Mouse (Mus musculus) brain, embryonic 14.5 days (tissue): ENCODE measurements around the gene Hexb. TPM values are rescaled to one million over a fixed set of nuclear protein-coding genes. Genes with fewer than 3 reads are reported as not detected.
"Not testable (repeated sequence)": the region's sequence is repeated elsewhere in the genome, so short reads cannot be mapped to it uniquely, and the experiment has no call there.

ENCODE experiments used
- DNase-seq: peaks from one replicate; pipeline ENCODE4 v3.0.0-alpha.2; 2011; ENCODE audit warnings: low read depth
- CTCF ChIP-seq: fragments of 200-500 bp; IDR thresholded peaks from 2 replicates; pipeline ENCODE4 v1.5.1; 2012; ENCODE audit warnings: inconsistent platforms, mild to moderate bottlenecking, moderate library complexity, borderline replicate concordance; ENCODE audit not compliant: insufficient read depth, insufficient read length; ENCODE audit errors: extremely low read depth
- POLR2A ChIP-seq: fragments of 200-500 bp; IDR thresholded peaks from 2 replicates; pipeline ENCODE4 v1.6.1; 2012; ENCODE audit warnings: mild to moderate bottlenecking, inconsistent platforms, borderline replicate concordance; ENCODE audit not compliant: poor library complexity, insufficient read depth, insufficient read length, severe bottlenecking; ENCODE audit errors: extremely low read depth
- polyA plus RNA-seq: library from polyadenylated mRNA; depleted of rRNA; stranded (reverse); fragments of >200 nt; gene quantifications from 2 replicates; pipeline ENCODE4 v1.2.3, GENCODE M21; 2012

The Hexb gene
- polyA plus RNA-seq, 1 experiment: 25.8 TPM

- TF ChIP-seq POLR2A: no peak
- TF ChIP-seq CTCF: no peak
- DNase-seq: peak; percentile 97
These were observed 4.7 kb downstream of the Hexb start for GRCm38 (mm10) chr13:97193420-97193819.

GRCm38 (mm10) chr13:97192649-97193048 lies 5.5 kb downstream of the Hexb start:
- TF ChIP-seq POLR2A: no peak
- TF ChIP-seq CTCF: no peak
- DNase-seq: no peak

- no peak for DNase-seq
- no peak for TF ChIP-seq CTCF
- TF ChIP-seq POLR2A: no peak
These were observed 10.5 kb downstream of the Hexb start for GRCm38 (mm10) chr13:97187693-97188092.

DNA sequence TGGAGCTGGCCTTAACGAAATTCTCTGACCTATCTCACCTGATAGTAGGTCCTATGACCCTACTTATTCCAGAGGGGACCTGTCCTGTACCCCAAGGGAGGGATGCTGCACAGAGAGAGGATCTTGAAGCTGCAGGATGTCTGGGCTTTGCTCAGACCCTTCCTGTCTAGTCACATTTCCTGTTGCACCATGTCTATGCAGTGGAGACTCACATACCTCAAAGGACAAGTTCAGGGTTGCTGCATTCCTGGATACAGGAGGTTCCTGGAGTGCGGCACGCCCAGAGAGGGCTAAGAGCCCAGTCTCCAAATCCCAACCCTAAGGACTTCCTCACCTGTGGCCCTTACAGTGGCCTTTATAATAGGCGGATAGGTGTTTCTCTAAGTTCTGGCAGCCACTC lies 11.8 kb downstream of the Hexb start:
- TF ChIP-seq POLR2A (no peak), CTCF (no peak)
- no peak for DNase-seq

- DNase-seq: no peak
- TF ChIP-seq CTCF: no peak
- no peak for TF ChIP-seq POLR2A
These were observed 13.5 kb downstream of the Hexb start for GRCm38 (mm10) chr13:97184656-97185055.

- no peak for DNase-seq
- TF ChIP-seq CTCF (no peak), POLR2A (no peak)
These were observed 14.0 kb downstream of the Hexb start for GRCm38 (mm10) chr13:97184168-97184567.

DNA sequence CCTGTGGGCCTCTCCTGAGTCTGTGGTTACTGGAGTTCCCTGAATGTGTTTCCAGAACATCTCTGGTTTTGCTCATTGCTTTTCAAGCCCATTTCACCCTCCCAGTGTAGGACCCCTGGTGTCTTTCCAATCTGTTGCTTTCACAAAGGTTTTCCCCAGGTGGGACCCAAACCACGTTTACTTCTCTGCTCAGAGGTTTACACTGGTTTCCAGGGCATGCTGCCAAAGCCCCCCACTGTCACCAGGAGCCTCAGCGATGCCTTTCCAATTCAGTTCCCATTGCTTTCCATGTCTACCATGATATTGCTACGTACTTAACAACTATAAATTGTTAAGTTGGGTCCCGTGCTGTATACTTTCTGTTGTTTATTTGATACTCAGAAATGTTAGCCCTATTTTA lies 15.3 kb downstream of the Hexb start:
- DNase-seq: no peak
- no peak for TF ChIP-seq POLR2A
- no peak for TF ChIP-seq CTCF

DNA sequence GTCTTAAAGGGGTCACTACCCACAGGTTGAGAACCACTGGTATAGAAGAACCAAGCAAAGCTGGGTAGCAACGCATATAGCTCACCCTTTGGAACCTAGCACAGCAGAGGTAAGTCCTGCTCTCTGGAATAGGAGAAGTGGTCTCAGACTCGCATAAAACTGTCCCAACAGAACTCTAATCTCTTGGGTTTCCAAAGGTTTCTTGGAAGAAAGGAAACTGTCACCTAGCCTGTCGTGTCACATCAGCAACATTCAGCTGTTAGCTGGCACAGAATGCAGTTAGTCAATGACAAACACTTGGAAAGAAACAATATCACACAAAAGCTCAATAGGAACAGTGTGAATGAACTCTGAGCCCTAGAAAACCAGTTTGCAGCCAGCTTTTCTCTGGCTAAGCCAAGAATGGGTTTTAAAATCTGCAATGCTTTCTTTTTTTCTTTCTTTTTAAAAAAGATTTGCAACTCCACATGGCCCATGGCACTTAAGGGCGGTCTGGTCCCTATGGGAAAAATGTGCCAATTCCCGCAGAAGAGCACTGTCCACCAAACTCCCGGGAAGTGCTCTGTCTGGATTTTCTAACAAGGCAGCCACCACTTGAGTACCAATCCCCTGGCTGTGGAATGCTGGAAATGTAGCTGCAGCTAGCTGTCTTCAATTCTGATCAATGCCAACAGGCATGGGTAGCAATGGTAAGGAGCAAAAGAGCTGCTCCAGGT lies 17.9 kb downstream of the Hexb start:
- peak; percentile 75 for DNase-seq
- TF ChIP-seq POLR2A (no peak), CTCF (no peak)

DNA sequence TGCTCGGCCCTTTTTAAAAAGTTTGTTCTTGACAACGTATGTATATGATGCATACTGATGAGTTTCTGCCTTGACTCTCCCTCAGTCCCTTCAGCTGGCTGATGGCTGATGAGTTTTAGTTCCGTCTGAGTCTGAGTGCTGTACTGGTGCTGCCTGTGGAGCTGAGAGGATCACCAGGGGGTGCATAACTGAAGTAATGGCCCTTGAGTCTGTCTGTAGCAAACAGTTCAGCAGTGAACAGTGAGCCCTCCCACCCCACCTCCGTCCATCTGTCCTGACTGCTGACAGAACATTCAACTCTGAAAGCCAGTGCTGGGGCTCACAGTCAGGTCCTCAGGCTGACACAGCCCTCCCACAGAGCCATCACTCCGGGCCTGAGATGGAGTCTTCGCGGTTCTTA lies 19.2 kb downstream of the Hexb start:
- no peak for TF ChIP-seq POLR2A
- no peak for TF ChIP-seq CTCF
- DNase-seq: no peak

- no peak for TF ChIP-seq POLR2A
- no peak for TF ChIP-seq CTCF
- DNase-seq: no peak
These were observed 21.4 kb downstream of the Hexb start for GRCm38 (mm10) chr13:97176731-97177130.

- TF ChIP-seq CTCF: no peak
- no peak for TF ChIP-seq POLR2A
- DNase-seq: no peak
These were observed 22.5 kb downstream of the Hexb start for GRCm38 (mm10) chr13:97175520-97176264.

DNA sequence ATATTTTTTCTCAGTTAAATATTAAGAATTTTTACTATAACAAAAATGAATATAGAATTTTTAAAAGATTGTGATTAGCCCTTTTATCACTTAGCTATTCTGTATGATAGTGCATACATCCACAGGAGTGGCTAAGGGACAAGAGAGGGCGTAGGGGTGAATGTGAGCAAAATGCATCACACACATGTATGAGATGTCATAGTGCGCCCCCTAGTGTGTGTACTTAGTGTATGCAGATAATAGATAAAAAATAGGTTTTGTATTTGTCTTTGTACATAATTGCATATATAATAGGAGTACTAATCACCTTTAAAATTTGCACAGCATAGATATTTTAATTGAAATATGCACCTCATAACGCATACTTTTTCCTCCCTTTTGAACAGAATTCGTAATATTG lies 52.3 kb downstream of the Hexb start:
- peak; percentile 69 for DNase-seq

GRCm38 (mm10) chr13:97142321-97142720 lies 55.8 kb downstream of the Hexb start:
- DNase-seq: no peak
- TF ChIP-seq POLR2A: no peak
- TF ChIP-seq CTCF: no peak

More for the DNA sequence above, 52.3 kb downstream of the Hexb start:
- peak; percentile 54 for TF ChIP-seq CTCF
- no peak for TF ChIP-seq POLR2A

- not testable (repeated sequence) for DNase-seq
These were observed 59.7 kb downstream of the Hexb start for GRCm38 (mm10) chr13:97138404-97138931.
